14 mouse cellular contexts compared by ENCODE assay signal in the genomic region with DNA sequence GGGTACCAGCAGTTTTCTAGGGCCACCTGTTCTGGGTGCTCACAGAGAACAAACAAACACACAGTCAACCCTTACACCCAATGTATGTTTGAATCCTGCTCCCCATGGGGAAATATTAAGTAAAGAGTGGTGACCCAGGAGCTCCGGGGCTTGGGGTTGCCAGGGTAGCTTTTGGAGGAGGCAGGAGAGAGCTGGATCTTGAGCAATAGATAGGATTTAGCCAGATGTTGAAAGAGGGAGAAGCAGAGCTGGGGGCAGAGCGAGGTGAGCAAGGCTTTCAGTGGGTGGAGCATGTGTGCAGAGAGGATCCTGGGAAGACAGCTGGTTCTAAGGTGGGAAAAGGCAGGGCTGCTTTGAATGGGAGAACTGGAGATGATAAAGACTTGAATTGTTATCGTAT. TPM values are rescaled to one million over a fixed set of nuclear protein-coding genes. Genes with fewer than 3 reads are reported as not detected.
DNase-seq lines count a peak whose midpoint lies in the region; ATAC-seq and TF ChIP-seq lines count a peak whose summit lies in the region.
"Had no signal": no experiment of that assay in that cellular context is flagged by ENCODE, and none has a peak within 500 bp of the region (broad histone marks: within the 10 kb centered on the region; RNA-seq: fewer than 3 reads in every experiment).

No protein-coding gene starts in this region.

- TF ChIP-seq EP300 in CH12.LX (IDR thresholded peaks at IDR 0.05; ENCODE audit: low read length), result no peak

- DNase-seq in CH12.LX (ENCODE audit: extremely low read depth) (no peak), NIH3T3 (ENCODE audit: low read depth) (peak; percentile 25)
- peak; percentile 11 for DNase-seq in lung, postnatal 14 days
- no peak for DNase-seq in embryo, embryonic 10.5 days (ENCODE audit: low spot score)
- no peak for DNase-seq in hindbrain, embryonic 10.5 days (ENCODE audit: low spot score)
- DNase-seq: cerebellum, postnatal 25 days; layer of hippocampus, adult 9-11 months; right cerebral cortex, postnatal 14 days had no signal

- H3K9ac ChIP-seq in intestine, embryonic 15.5 days, result no peak overlapping the region
- no peak overlapping the region for H3K9ac ChIP-seq in intestine, postnatal 0 days (ENCODE audit: low read depth, low read length)
- no peak overlapping the region for H3K9ac ChIP-seq in CH12.LX (ENCODE audit: insufficient read depth, low read depth)
- H3K9ac ChIP-seq: embryonic facial prominence, embryonic 13.5 days; forebrain, embryonic 13.5 days; hindbrain, embryonic 15.5 days; kidney, embryonic 15.5 days had no signal

- 0 out of 2 replicates have a peak, but pooled peaks cover 16% of the 10 kb centered on the region for H3K4me1 ChIP-seq in intestine, embryonic 15.5 days (replicated peaks)
- no peaks in the 10 kb centered on the region; the same call in 1 of the 2 replicates for H3K4me1 ChIP-seq in intestine, postnatal 0 days (replicated peaks; ENCODE audit: control insufficient read depth, insufficient read depth, low read length)
- H3K4me1 ChIP-seq in CH12.LX (ENCODE audit: control insufficient read depth in 1 of 2, insufficient read depth in 2 of 2), result peaks cover 17 to 51% of the 10 kb centered on the region in 2 experiments
- H3K4me1 ChIP-seq in hindbrain, embryonic 10.5 days (replicated peaks), result no peaks in the 10 kb centered on the region
- H3K4me1 ChIP-seq: forebrain, embryonic 13.5 days; hindbrain, embryonic 15.5 days had no signal

- H3K27me3 ChIP-seq in intestine, embryonic 15.5 days (replicated peaks), result no peaks in the 10 kb centered on the region
- H3K27me3 ChIP-seq in intestine, postnatal 0 days (replicated peaks; ENCODE audit: control insufficient read depth, insufficient read depth, low read length), result no peaks in the 10 kb centered on the region
- no peaks in the 10 kb centered on the region for H3K27me3 ChIP-seq in CH12.LX (replicated peaks)
- no peaks in the 10 kb centered on the region for H3K27me3 ChIP-seq in hindbrain, embryonic 10.5 days (ENCODE audit: insufficient read depth, poor library complexity, severe bottlenecking)
- H3K27me3 ChIP-seq: embryonic facial prominence, embryonic 13.5 days; forebrain, embryonic 13.5 days; hindbrain, embryonic 15.5 days; kidney, embryonic 15.5 days had no signal

- no peak for TF ChIP-seq CTCF in intestine, postnatal 0 days (IDR thresholded peaks at IDR 0.05; ENCODE audit: low read depth)
- TF ChIP-seq CTCF in CH12.LX (conservative IDR thresholded peaks at IDR 0.05 in 1 of 2, IDR thresholded peaks at IDR 0.05 in 1 of 2; ENCODE audit: low read depth in 2 of 2, low read length in 2 of 2), result no peak

- TF ChIP-seq POLR2A in CH12.LX (IDR thresholded peaks at IDR 0.05; ENCODE audit: low read depth, low read length), result no peak

- H3K9me3 ChIP-seq in intestine, embryonic 15.5 days, result no peaks in the 10 kb centered on the region
- H3K9me3 ChIP-seq in intestine, postnatal 0 days (ENCODE audit: control insufficient read depth), result no peaks in the 10 kb centered on the region
- H3K9me3 ChIP-seq in CH12.LX (replicated peaks; ENCODE audit: low read length), result peaks cover 8% of the 10 kb centered on the region
- H3K9me3 ChIP-seq in hindbrain, embryonic 10.5 days, result no peaks in the 10 kb centered on the region
- H3K9me3 ChIP-seq: embryonic facial prominence, embryonic 13.5 days; hindbrain, embryonic 15.5 days; kidney, embryonic 15.5 days had no signal

- in situ Hi-C loops in CH12.LX (cut with MboI; ENCODE audit: low pct_ligation_motif_present, low pct_unique_long_range_greater_than_20kb, low sequenced_read_pairs), result loop anchor here (5.0 kb wide), 1 partner anchor 34 kb away; no protein-coding TSS in a partner anchor

- TF ChIP-seq RAD21 in CH12.LX (IDR thresholded peaks at IDR 0.05; ENCODE audit: low read depth, low read length), result no peak

- dilution Hi-C loops in CH12.LX (cut with MboI; ENCODE audit: extremely low pct_ligation_motif_present, extremely low pct_unique_long_range_greater_than_20kb, low sequenced_read_pairs), result no loop called here

- H3K79me2 ChIP-seq in CH12.LX (replicated peaks; ENCODE audit: control insufficient read depth, extremely low read depth, insufficient read depth, poor library complexity, severe bottlenecking), result no peaks in the 10 kb centered on the region

- no peak for ATAC-seq in intestine, embryonic 15.5 days
- ATAC-seq in intestine, postnatal 0 days, result no peak
- ATAC-seq: forebrain, embryonic 13.5 days had no signal

- H3K36me3 ChIP-seq in intestine, embryonic 15.5 days, result no peaks in the 10 kb centered on the region
- no peaks in the 10 kb centered on the region for H3K36me3 ChIP-seq in intestine, postnatal 0 days (ENCODE audit: control insufficient read depth, insufficient read depth)
- H3K36me3 ChIP-seq in CH12.LX (replicated peaks in 1 of 2; ENCODE audit: control insufficient read depth in 1 of 2, insufficient read depth in 1 of 2, low read length in 1 of 2), result peaks cover 0 to 17% of the 10 kb centered on the region in 2 experiments
- H3K36me3 ChIP-seq in hindbrain, embryonic 10.5 days, result no peaks in the 10 kb centered on the region
- H3K36me3 ChIP-seq: embryonic facial prominence, embryonic 13.5 days; hindbrain, embryonic 15.5 days; kidney, embryonic 15.5 days had no signal

- H3K4me2 ChIP-seq in intestine, embryonic 15.5 days (replicated peaks), result no peak overlapping the region
- H3K4me2 ChIP-seq in intestine, postnatal 0 days (replicated peaks; ENCODE audit: low read depth), result no peak overlapping the region
- H3K4me2 ChIP-seq in CH12.LX (ENCODE audit: insufficient read depth, low read depth, poor library complexity, severe bottlenecking), result peak overlapping the region; percentile 6; the same call in 1 of the 2 replicates
- H3K4me2 ChIP-seq: embryonic facial prominence, embryonic 13.5 days; forebrain, embryonic 13.5 days; hindbrain, embryonic 15.5 days; kidney, embryonic 15.5 days had no signal

- peak overlapping the region; percentile 17; the same call in 1 of the 2 replicates for H3K27ac ChIP-seq in intestine, embryonic 15.5 days
- no peak overlapping the region for H3K27ac ChIP-seq in intestine, postnatal 0 days (ENCODE audit: low read depth, low read length)
- peak overlapping the region; percentile 31; the same call in 1 of the 2 replicates for H3K27ac ChIP-seq in CH12.LX (ENCODE audit: insufficient read depth, low read depth)
- no peak overlapping the region for H3K27ac ChIP-seq in hindbrain, embryonic 10.5 days
- H3K27ac ChIP-seq: embryonic facial prominence, embryonic 13.5 days; forebrain, embryonic 13.5 days; hindbrain, embryonic 15.5 days had no signal

- H3K4me3 ChIP-seq in intestine, embryonic 15.5 days (replicated peaks), result no peak overlapping the region
- no peak overlapping the region for H3K4me3 ChIP-seq in intestine, postnatal 0 days (ENCODE audit: low read depth, low read length)
- no peak overlapping the region for H3K4me3 ChIP-seq in CH12.LX (replicated peaks in 1 of 3; ENCODE audit: low read depth in 2 of 3, low read length in 2 of 3, poor library complexity in 1 of 3)
- no peak overlapping the region for H3K4me3 ChIP-seq in hindbrain, embryonic 10.5 days
- H3K4me3 ChIP-seq: embryonic facial prominence, embryonic 13.5 days; forebrain, embryonic 13.5 days; hindbrain, embryonic 15.5 days; kidney, embryonic 15.5 days had no signal

- WGBS in intestine, embryonic 15.5 days, result 86% methylated on average over 3 of the region's 3 CpGs
- WGBS in intestine, postnatal 0 days, result 79% methylated on average over 3 of the region's 3 CpGs
- 88% methylated on average over 3 of the region's 3 CpGs for WGBS in hindbrain, embryonic 10.5 days

TF ChIP-seq in CH12.LX, 34 proteins besides CTCF, POLR2A, EP300 and RAD21:
- TF ChIP-seq TBP (conservative IDR thresholded peaks at IDR 0.05; ENCODE audit: low read depth, low read length) (no peak), ZMIZ1 (IDR thresholded peaks at IDR 0.05; ENCODE audit: low read depth, low read length) (no peak), MXI1 (IDR thresholded peaks at IDR 0.05; ENCODE audit: low read depth, low read length) (no peak), CHD2 (IDR thresholded peaks at IDR 0.05; ENCODE audit: low read length) (no peak), IRF4 (IDR thresholded peaks at IDR 0.05; ENCODE audit: low read depth, low read length) (no peak), ETS1 (conservative IDR thresholded peaks at IDR 0.05; ENCODE audit: low read depth, low read length) (no peak), ZC3H11A (IDR thresholded peaks at IDR 0.05; ENCODE audit: low read depth, low read length) (no peak), NRF1 (IDR thresholded peaks at IDR 0.05; ENCODE audit: low read depth, low read length) (no peak), HCFC1 (IDR thresholded peaks at IDR 0.05; ENCODE audit: low read depth, low read length) (no peak), TCF12 (IDR thresholded peaks at IDR 0.05; ENCODE audit: low read depth, low read length) (no peak), KAT2A (IDR thresholded peaks at IDR 0.05; ENCODE audit: insufficient replicate concordance, low read length) (no peak), MYC (IDR thresholded peaks at IDR 0.05; ENCODE audit: low read depth, low read length) (no peak), GABPA (IDR thresholded peaks at IDR 0.05; ENCODE audit: insufficient replicate concordance, low read depth, low read length) (no peak), RCOR1 (conservative IDR thresholded peaks at IDR 0.05; ENCODE audit: low read depth, low read length) (no peak), JUND (conservative IDR thresholded peaks at IDR 0.05; ENCODE audit: low read depth, low read length) (no peak), ZKSCAN1 (IDR thresholded peaks at IDR 0.05; ENCODE audit: borderline replicate concordance, low read depth, low read length) (no peak), ELF1 (IDR thresholded peaks at IDR 0.05; ENCODE audit: low read depth, low read length) (no peak)

RNA-seq across cellular contexts. Expression of a gene that starts 59.9 kb away (rescaled TPM):
- 4.9 and 5.3 TPM in 2 replicates for polyA plus RNA-seq in intestine, embryonic 15.5 days (2015; fragmentation: Nextera tagmentation; extraction: Ambion mirVana)
- polyA plus RNA-seq in intestine, postnatal 0 days (2015; fragmentation: Nextera tagmentation; extraction: Ambion mirVana), result 22.4 and 27.1 TPM in 2 replicates
- total RNA-seq in CH12.LX (2012; rRNA removed), result 0.17 and 0.21 TPM in 2 replicates
- total RNA-seq in CH12.LX (2014; rRNA removed), result 0.20 and 0.76 TPM in 2 replicates
- 0.11 and 0.26 TPM in 2 replicates for polyA plus RNA-seq in CH12.LX (2012; ENCODE audit: insufficient read length, low read depth)
- polyA plus RNA-seq in hindbrain, embryonic 10.5 days (2016; fragmentation: Nextera tagmentation; extraction: Ambion mirVana), result 1.5 TPM in 2 replicates

Comparison
In these comparisons a context has a peak if more than half of its experiments do, and no peak if none do; other contexts are left out.
1. H3K27ac ChIP-seq: peak in intestine, embryonic 15.5 days (single experiment) and CH12.LX (single experiment); none in intestine, postnatal 0 days (single experiment) and hindbrain, embryonic 10.5 days (single experiment).
2. DNase-seq: peak in NIH3T3 (single experiment) and lung, postnatal 14 days (single experiment); none in CH12.LX (single experiment), embryo, embryonic 10.5 days (single experiment) and hindbrain, embryonic 10.5 days (single experiment).